Mouse (Mus musculus): Measurements from ENCODE around the gene Nrtn.

GRCm38 (mm10) chr17:56802065-56802464 is 44.7 kb upstream of the Nrtn start:
- TF ChIP-seq POLR2A (IDR thresholded peaks at IDR 0.05; ENCODE audit: low read depth, low read length) (no peak), CTCF (IDR thresholded peaks at IDR 0.05; ENCODE audit: extremely low read depth, insufficient read length, insufficient replicate concordance, low read depth, low read length) (no peak)

Measured in small intestine, adult 2 months (tissue).